Mouse (Mus musculus): ENCODE data around the gene Snx1. TPM values are rescaled to one million over a fixed set of nuclear protein-coding genes. Genes with fewer than 3 reads are reported as not detected.

The Snx1 gene
- polyA plus RNA-seq, 1 experiment from 2014 or later = 125 TPM

DNA sequence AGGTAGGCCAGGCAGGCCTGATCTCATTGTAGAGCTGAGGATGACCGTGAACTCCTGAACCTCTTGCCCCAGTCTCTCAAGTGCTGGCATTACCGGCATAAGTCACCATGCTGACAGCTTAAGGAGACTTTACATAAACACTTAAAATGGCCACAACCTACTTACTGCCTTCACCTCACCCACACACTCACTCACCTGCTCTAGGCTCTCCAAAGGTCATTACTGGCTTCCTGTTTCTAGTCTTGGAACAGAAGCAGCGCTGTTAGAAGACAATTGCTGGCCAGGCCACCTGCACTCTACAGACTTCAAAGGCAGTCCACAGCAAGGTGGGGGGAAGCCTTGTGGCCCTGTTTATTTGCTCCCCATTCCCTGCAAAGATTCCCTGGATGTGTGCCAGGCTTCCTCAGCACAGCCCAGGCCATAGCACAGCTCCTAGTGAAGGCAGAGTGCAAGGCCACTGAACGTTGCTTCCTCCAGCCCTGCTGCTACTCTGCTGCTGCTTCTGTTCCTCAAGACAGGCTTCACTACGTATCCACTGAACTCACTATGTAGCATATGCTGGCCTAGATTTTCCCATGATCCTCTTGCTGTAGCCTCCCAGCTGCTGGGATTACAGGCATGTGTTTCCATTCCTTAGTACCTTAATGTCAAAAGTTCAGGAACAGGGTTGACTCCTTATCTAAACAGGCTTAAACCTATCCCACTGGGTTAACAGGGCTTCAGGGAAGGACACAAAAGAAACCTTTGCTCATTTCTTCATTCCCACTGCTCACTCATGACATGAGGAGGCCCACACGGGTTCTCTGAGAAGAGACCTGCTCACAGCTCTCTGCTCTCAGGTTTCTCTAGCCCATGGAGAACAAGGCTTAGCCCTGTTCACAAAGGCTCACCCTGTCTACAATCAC is 34.8 kb downstream of the Snx1 start:
- ATAC-seq (ENCODE audit: insufficient number of reproducible peaks, insufficient read depth, low FRiP score, low read depth) = no peak
- Histone ChIP-seq H3K4me1 (ENCODE audit: control insufficient read depth, insufficient read depth, low read length) (peaks cover 6% of the 10 kb centered on the region; the same call in 1 of the 2 replicates), H3K36me3 (ENCODE audit: control insufficient read depth, insufficient read depth, low read length) (peaks cover 72% of the 10 kb centered on the region), H3K4me3 (ENCODE audit: low read depth, low read length) (no peak overlapping the region), H3K27ac (ENCODE audit: low read length) (peak overlapping the region; percentile 28; the same call in 1 of the 2 replicates), H3K9ac (replicated peaks; ENCODE audit: low read depth, low read length) (no peak overlapping the region), H3K27me3 (ENCODE audit: control insufficient read depth, insufficient read depth, low read length) (no peaks in the 10 kb centered on the region), H3K4me2 (replicated peaks; ENCODE audit: low read depth, low read length) (no peak overlapping the region), H3K9me3 (ENCODE audit: control insufficient read depth, low read depth, low read length) (no peaks in the 10 kb centered on the region)
- 31% methylated on average over 6 of the region's 6 CpGs for WGBS

GRCm38 (mm10) chr9:66090593-66091244 is 35.7 kb downstream of the Snx1 start:
- Histone ChIP-seq H3K4me3 (ENCODE audit: low read depth, low read length) (no peak overlapping the region), H3K4me1 (ENCODE audit: control insufficient read depth, insufficient read depth, low read length) (peaks cover 6% of the 10 kb centered on the region; the same call in 1 of the 2 replicates), H3K4me2 (replicated peaks; ENCODE audit: low read depth, low read length) (no peak overlapping the region), H3K36me3 (ENCODE audit: control insufficient read depth, insufficient read depth, low read length) (peaks cover 67% of the 10 kb centered on the region), H3K9me3 (ENCODE audit: control insufficient read depth, low read depth, low read length) (no peaks in the 10 kb centered on the region), H3K27ac (ENCODE audit: low read length) (peak overlapping the region; percentile 33; the same call in 1 of the 2 replicates), H3K9ac (replicated peaks; ENCODE audit: low read depth, low read length) (no peak overlapping the region), H3K27me3 (ENCODE audit: control insufficient read depth, insufficient read depth, low read length) (no peaks in the 10 kb centered on the region)
- 81% methylated on average over 13 of the region's 13 CpGs for WGBS
- no peak for ATAC-seq (ENCODE audit: insufficient number of reproducible peaks, insufficient read depth, low FRiP score, low read depth)

DNA sequence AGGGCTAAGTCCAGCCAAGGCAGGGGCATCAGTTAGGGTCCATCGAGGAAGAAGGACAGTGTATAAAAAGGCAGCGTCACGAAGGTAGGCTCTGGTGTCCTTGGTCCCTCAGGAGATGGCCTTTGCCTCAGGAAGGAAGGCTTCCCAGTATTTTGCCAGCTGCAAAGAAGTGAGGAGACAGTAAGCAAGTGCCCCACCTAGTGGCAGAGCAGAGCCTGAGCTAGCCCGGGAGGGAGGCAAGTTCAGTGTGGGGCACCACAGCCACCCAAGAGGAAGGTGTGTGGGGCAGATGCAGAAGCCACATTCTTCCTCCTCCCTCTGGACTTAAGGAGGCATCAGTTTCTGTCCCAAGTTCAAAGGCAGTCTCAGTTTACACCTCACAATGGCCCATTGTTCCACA is 38.0 kb downstream of the Snx1 start:
- no peak; the same call in 1 of the 2 replicates for ATAC-seq (ENCODE audit: insufficient number of reproducible peaks, insufficient read depth, low FRiP score, low read depth)
- Histone ChIP-seq H3K27ac (ENCODE audit: low read length) (no peak overlapping the region), H3K4me2 (replicated peaks; ENCODE audit: low read depth, low read length) (no peak overlapping the region), H3K9me3 (ENCODE audit: control insufficient read depth, low read depth, low read length) (no peaks in the 10 kb centered on the region), H3K9ac (replicated peaks; ENCODE audit: low read depth, low read length) (no peak overlapping the region), H3K4me1 (ENCODE audit: control insufficient read depth, insufficient read depth, low read length) (peaks cover 6% of the 10 kb centered on the region; the same call in 1 of the 2 replicates), H3K4me3 (ENCODE audit: low read depth, low read length) (no peak overlapping the region), H3K36me3 (ENCODE audit: control insufficient read depth, insufficient read depth, low read length) (peaks cover 49% of the 10 kb centered on the region), H3K27me3 (ENCODE audit: control insufficient read depth, insufficient read depth, low read length) (no peaks in the 10 kb centered on the region)
- 57% methylated on average over 4 of the region's 4 CpGs for WGBS

DNA sequence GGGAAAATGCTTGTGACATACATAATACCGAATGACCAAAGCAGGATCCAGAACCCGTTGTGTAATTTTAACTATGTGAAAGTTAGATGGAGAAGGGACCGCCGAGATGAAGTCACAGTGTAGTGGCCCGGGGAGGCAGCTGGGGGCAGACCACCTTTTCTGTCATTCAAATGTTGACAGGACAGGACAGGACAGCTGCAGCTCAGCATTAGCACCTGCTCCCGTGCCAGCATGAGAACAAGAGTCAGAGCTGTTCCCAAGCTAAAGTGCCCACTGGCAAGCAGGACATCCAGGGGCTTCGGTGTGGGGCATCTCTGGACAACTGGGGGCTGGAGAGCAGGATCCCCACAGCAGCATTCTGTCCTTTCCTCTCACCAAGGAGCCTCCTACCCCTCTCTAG is 39.3 kb downstream of the Snx1 start:
- no peak overlapping the region for H3K4me3 ChIP-seq (ENCODE audit: low read depth, low read length)
- no peaks in the 10 kb centered on the region for H3K27me3 ChIP-seq (ENCODE audit: control insufficient read depth, insufficient read depth, low read length)
- H3K36me3 ChIP-seq (ENCODE audit: control insufficient read depth, insufficient read depth, low read length) = peaks cover 35% of the 10 kb centered on the region
- ATAC-seq (ENCODE audit: insufficient number of reproducible peaks, insufficient read depth, low FRiP score, low read depth) = no peak
- H3K9me3 ChIP-seq (ENCODE audit: control insufficient read depth, low read depth, low read length) = no peaks in the 10 kb centered on the region
- no peak overlapping the region for H3K9ac ChIP-seq (replicated peaks; ENCODE audit: low read depth, low read length)
- H3K27ac ChIP-seq (ENCODE audit: low read length) = no peak overlapping the region
- WGBS = 94% methylated on average over 7 of the region's 7 CpGs
- H3K4me1 ChIP-seq (ENCODE audit: control insufficient read depth, insufficient read depth, low read length) = 0 out of 2 replicates have a peak, but pooled peaks cover under 1% of the 10 kb centered on the region
- no peak overlapping the region for H3K4me2 ChIP-seq (replicated peaks; ENCODE audit: low read depth, low read length)

GRCm38 (mm10) chr9:66084171-66084570 is 42.2 kb downstream of the Snx1 start:
- Histone ChIP-seq H3K9ac (replicated peaks; ENCODE audit: low read depth, low read length) (no peak overlapping the region), H3K27me3 (ENCODE audit: control insufficient read depth, insufficient read depth, low read length) (no peaks in the 10 kb centered on the region), H3K4me3 (ENCODE audit: low read depth, low read length) (no peak overlapping the region), H3K4me2 (replicated peaks; ENCODE audit: low read depth, low read length) (no peak overlapping the region), H3K27ac (ENCODE audit: low read length) (no peak overlapping the region), H3K4me1 (ENCODE audit: control insufficient read depth, insufficient read depth, low read length) (no peaks in the 10 kb centered on the region), H3K36me3 (ENCODE audit: control insufficient read depth, insufficient read depth, low read length) (peaks cover 21% of the 10 kb centered on the region), H3K9me3 (ENCODE audit: control insufficient read depth, low read depth, low read length) (no peaks in the 10 kb centered on the region)
- no peak for ATAC-seq (ENCODE audit: insufficient number of reproducible peaks, insufficient read depth, low FRiP score, low read depth)
- WGBS = 91% methylated on average over 3 of the region's 3 CpGs

DNA sequence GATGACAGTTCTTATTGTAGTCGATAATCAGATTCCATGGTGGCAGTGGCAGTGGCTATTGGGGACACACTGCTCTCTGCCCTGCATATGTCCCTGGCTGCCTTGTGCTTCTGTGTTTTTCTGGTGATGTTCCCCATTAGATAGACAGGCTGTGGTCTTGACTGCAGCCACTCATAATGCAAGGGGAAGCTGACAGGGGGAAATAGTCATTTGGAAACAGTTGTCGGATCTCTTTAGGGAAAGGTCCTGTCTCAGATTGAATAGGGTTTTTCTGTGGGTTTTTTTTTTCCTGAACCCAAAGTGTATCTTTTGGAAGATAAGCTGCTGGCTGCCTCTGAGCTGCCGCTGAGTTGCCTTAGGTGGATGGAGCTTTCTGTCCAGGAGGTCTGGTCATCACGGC is 44.4 kb downstream of the Snx1 start:
- Histone ChIP-seq H3K27ac (ENCODE audit: low read length) (no peak overlapping the region), H3K9ac (replicated peaks; ENCODE audit: low read depth, low read length) (no peak overlapping the region), H3K4me1 (ENCODE audit: control insufficient read depth, insufficient read depth, low read length) (peaks cover 6% of the 10 kb centered on the region; the same call in 1 of the 2 replicates), H3K4me2 (replicated peaks; ENCODE audit: low read depth, low read length) (no peak overlapping the region), H3K36me3 (ENCODE audit: control insufficient read depth, insufficient read depth, low read length) (no peaks in the 10 kb centered on the region; the same call in 1 of the 2 replicates), H3K27me3 (ENCODE audit: control insufficient read depth, insufficient read depth, low read length) (no peaks in the 10 kb centered on the region), H3K4me3 (ENCODE audit: low read depth, low read length) (no peak overlapping the region), H3K9me3 (ENCODE audit: control insufficient read depth, low read depth, low read length) (no peaks in the 10 kb centered on the region)
- no peak for ATAC-seq (ENCODE audit: insufficient number of reproducible peaks, insufficient read depth, low FRiP score, low read depth)
- WGBS = 78% methylated on average over 4 of the region's 4 CpGs

DNA sequence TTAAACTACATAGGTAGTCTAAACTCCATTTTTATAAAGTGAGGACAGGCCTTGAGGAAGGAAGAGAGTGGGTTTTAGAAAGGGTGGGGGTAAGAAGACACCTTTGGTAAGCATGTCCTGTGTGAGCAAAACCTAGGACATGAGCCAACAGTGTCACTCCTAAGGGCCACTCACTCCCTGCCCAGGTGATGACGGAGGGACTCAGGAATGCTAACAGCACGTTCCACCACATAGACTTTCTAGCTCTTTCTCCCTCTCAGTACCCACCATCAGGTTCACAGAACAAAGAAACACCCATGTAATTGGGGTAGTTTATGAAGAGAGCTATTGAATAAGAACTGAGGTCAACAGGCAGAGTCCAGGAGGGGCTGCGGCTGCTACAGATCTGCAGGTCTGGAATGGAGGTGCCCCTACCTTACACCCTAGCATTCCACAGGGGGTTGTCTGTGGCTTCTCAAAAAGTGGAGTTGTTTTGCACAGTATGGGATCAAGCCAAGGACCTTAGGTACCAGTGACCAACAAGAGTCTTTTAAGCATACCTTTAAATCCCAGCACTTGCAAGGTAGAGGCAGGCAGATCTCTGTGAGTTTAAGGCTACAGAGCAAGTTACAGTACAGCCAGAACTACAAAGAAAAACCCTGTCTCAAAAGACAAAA is 45.5 kb downstream of the Snx1 start:
- no peak overlapping the region for H3K27ac ChIP-seq (ENCODE audit: low read length)
- 81% methylated on average over 3 of the region's 3 CpGs for WGBS

GRCm38 (mm10) chr9:66078493-66078892 is 47.9 kb downstream of the Snx1 start:
- WGBS = 2% methylated on average over 14 of the region's 14 CpGs
- Histone ChIP-seq H3K4me2 (replicated peaks; ENCODE audit: low read depth, low read length) (peak overlapping the region; percentile 23; the same call in 1 of the 2 replicates), H3K4me1 (ENCODE audit: control insufficient read depth, insufficient read depth, low read length) (peaks cover 6% of the 10 kb centered on the region; the same call in 1 of the 2 replicates), H3K27me3 (ENCODE audit: control insufficient read depth, insufficient read depth, low read length) (no peaks in the 10 kb centered on the region), H3K27ac (ENCODE audit: low read length) (no peak overlapping the region), H3K4me3 (ENCODE audit: low read depth, low read length) (no peak overlapping the region), H3K9ac (replicated peaks; ENCODE audit: low read depth, low read length) (no peak overlapping the region), H3K9me3 (ENCODE audit: control insufficient read depth, low read depth, low read length) (no peaks in the 10 kb centered on the region), H3K36me3 (ENCODE audit: control insufficient read depth, insufficient read depth, low read length) (no peaks in the 10 kb centered on the region)
- no peak for ATAC-seq (ENCODE audit: insufficient number of reproducible peaks, insufficient read depth, low FRiP score, low read depth)

More for the DNA sequence above, 45.5 kb downstream of the Snx1 start:
- Histone ChIP-seq H3K9ac (replicated peaks; ENCODE audit: low read depth, low read length) (no peak overlapping the region), H3K4me2 (replicated peaks; ENCODE audit: low read depth, low read length) (no peak overlapping the region), H3K4me3 (ENCODE audit: low read depth, low read length) (no peak overlapping the region), H3K4me1 (ENCODE audit: control insufficient read depth, insufficient read depth, low read length) (peaks cover 6% of the 10 kb centered on the region; the same call in 1 of the 2 replicates), H3K27me3 (ENCODE audit: control insufficient read depth, insufficient read depth, low read length) (no peaks in the 10 kb centered on the region), H3K36me3 (ENCODE audit: control insufficient read depth, insufficient read depth, low read length) (no peaks in the 10 kb centered on the region), H3K9me3 (ENCODE audit: control insufficient read depth, low read depth, low read length) (no peaks in the 10 kb centered on the region)
- ATAC-seq (ENCODE audit: insufficient number of reproducible peaks, insufficient read depth, low FRiP score, low read depth) = no peak
